Mouse (Mus musculus) effector memory CD4-positive, alpha-beta T cell, adult 7 months (primary cell): Measurements from ENCODE around the gene Muc2. TPM values are rescaled to one million over a fixed set of nuclear protein-coding genes. Genes with fewer than 3 reads are reported as not detected.

ENCODE experiments used
- polyA plus RNA-seq: library from polyadenylated mRNA; unstranded; fragments of 100-300 nt; shearing (Covaris generic); gene quantifications from one replicate; pipeline ENCODE4 v1.2.1, GENCODE M21; 2017

The Muc2 gene
- polyA plus RNA-seq: 1.7 TPM

DNA sequence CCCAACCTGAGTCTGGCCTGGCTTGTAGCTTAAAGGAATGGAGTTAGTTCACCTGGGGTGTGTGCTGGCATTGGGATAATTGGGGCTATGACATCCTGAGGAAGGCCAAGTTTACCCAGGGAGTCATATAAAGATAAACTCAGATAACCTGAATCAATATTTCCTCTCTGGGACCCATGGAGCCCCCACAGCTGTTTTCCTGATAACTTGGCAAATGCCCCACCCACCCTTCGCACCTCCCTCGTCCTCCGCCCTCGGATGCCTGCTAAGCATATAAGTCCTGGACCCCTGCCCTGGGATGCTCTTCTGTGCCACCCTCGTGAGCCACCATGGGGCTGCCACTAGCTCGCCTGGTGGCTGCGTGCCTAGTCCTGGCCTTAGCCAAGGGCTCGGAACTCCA, at the start of gene Muc2:
Gene Muc2 (plus strand): TSS at position 301 of the 400 bp plus-strand sequence.

GRCm38 (mm10) chr7:141788677-141789452, 98.7 kb downstream of the Muc2 start, which contains the start of gene Muc5ac:
Muc5ac (plus strand) TSS chr7:141788972.

Other genes starting within 250 kb of the Muc2 start
- 4.1 TPM for gene Pidd1, start 246.3 kb upstream of the Muc2 start, polyA plus RNA-seq
- 1,870 TPM for gene Rplp2, start 243.0 kb upstream of the Muc2 start, polyA plus RNA-seq
- gene Pnpla2, start 235.1 kb upstream of the Muc2 start, polyA plus RNA-seq: 167 TPM
- not detected for gene Cracr2b, start 229.2 kb upstream of the Muc2 start, polyA plus RNA-seq
- gene Cd151, start 222.9 kb upstream of the Muc2 start, polyA plus RNA-seq: 3.2 TPM
- 24.2 TPM for gene Polr2l, start 215.2 kb upstream of the Muc2 start, polyA plus RNA-seq
- gene Tspan4, start 215.1 kb upstream of the Muc2 start, polyA plus RNA-seq: 0.55 TPM
- 16.0 TPM for gene Chid1, start 150.5 kb upstream of the Muc2 start, polyA plus RNA-seq
- gene Ap2a2, start 128.2 kb upstream of the Muc2 start, polyA plus RNA-seq: 50.4 TPM
- gene Muc6, start 35.0 kb upstream of the Muc2 start, polyA plus RNA-seq: 0.07 TPM
- not detected for gene Muc5ac, start 98.6 kb downstream of the Muc2 start, polyA plus RNA-seq
- not detected for gene Muc5b, start 148.7 kb downstream of the Muc2 start, polyA plus RNA-seq
- gene Tollip, start 228.2 kb downstream of the Muc2 start, polyA plus RNA-seq: 79.1 TPM